Mouse (Mus musculus): ENCODE results near the gene Ip6k3. TPM values are rescaled to one million over a fixed set of nuclear protein-coding genes. Genes with fewer than 3 reads are reported as not detected.

Ip6k3 gene
- polyA plus RNA-seq, 1 experiment from 2014 or later, result not detected

- WGBS, result under 1% methylated on average over 46 of the region's 46 CpGs
Measured at GRCm38 (mm10) chr17:27133551-27134141, 33.9 kb downstream of the Ip6k3 start, which contains the start of gene Uqcc2. Gene Uqcc2 (minus strand): TSS chr17:27133916.

GRCm38 (mm10) chr17:27132238-27132637, 35.4 kb downstream of the Ip6k3 start:
- Histone ChIP-seq H3K4me3 (replicated peaks; ENCODE audit: low read length) (no peak overlapping the region), H3K27ac (ENCODE audit: low read length) (no peak overlapping the region), H3K27me3 (replicated peaks; ENCODE audit: control insufficient read depth, insufficient read depth, low read length) (no peaks in the 10 kb centered on the region), H3K9ac (replicated peaks; ENCODE audit: low read depth, low read length) (no peak overlapping the region; the same call in 1 of the 2 replicates), H3K9me3 (ENCODE audit: control insufficient read depth, low read length) (no peaks in the 10 kb centered on the region), H3K4me2 (ENCODE audit: low read length) (no peak overlapping the region), H3K4me1 (replicated peaks; ENCODE audit: control insufficient read depth, insufficient read depth, low read length) (peaks cover 27% of the 10 kb centered on the region), H3K36me3 (ENCODE audit: control insufficient read depth, insufficient read depth) (no peaks in the 10 kb centered on the region)
- 92% methylated on average over 10 of the region's 10 CpGs for WGBS
- no peak for ATAC-seq

More at GRCm38 (mm10) chr17:27133551-27134141, 33.9 kb downstream of the Ip6k3 start, which contains the start of gene Uqcc2:
- Histone ChIP-seq H3K9me3 (ENCODE audit: control insufficient read depth, low read length) (no peaks in the 10 kb centered on the region), H3K9ac (replicated peaks; ENCODE audit: low read depth, low read length) (peak within 1 kb of the TSS; percentile 76), H3K36me3 (ENCODE audit: control insufficient read depth, insufficient read depth) (no peaks in the 10 kb centered on the region), H3K4me1 (replicated peaks; ENCODE audit: control insufficient read depth, insufficient read depth, low read length) (peaks cover 32% of the 10 kb centered on the region), H3K27me3 (replicated peaks; ENCODE audit: control insufficient read depth, insufficient read depth, low read length) (no peaks in the 10 kb centered on the region), H3K4me3 (replicated peaks; ENCODE audit: low read length) (peak within 1 kb of the TSS; percentile 76), H3K27ac (ENCODE audit: low read length) (peak within 1 kb of the TSS; percentile 82), H3K4me2 (ENCODE audit: low read length) (peak within 1 kb of the TSS; percentile 61)
- peak; percentile 94 for ATAC-seq

GRCm38 (mm10) chr17:27131240-27131665, 36.3 kb downstream of the Ip6k3 start:
- Histone ChIP-seq H3K36me3 (ENCODE audit: control insufficient read depth, insufficient read depth) (no peaks in the 10 kb centered on the region), H3K27ac (ENCODE audit: low read length) (no peak overlapping the region), H3K27me3 (replicated peaks; ENCODE audit: control insufficient read depth, insufficient read depth, low read length) (no peaks in the 10 kb centered on the region), H3K9me3 (ENCODE audit: control insufficient read depth, low read length) (no peaks in the 10 kb centered on the region), H3K9ac (replicated peaks; ENCODE audit: low read depth, low read length) (no peak overlapping the region; the same call in 1 of the 2 replicates), H3K4me3 (replicated peaks; ENCODE audit: low read length) (no peak overlapping the region), H3K4me2 (ENCODE audit: low read length) (no peak overlapping the region), H3K4me1 (replicated peaks; ENCODE audit: control insufficient read depth, insufficient read depth, low read length) (peaks cover 27% of the 10 kb centered on the region)
- WGBS, result 80% methylated on average over 10 of the region's 10 CpGs
- no peak for ATAC-seq

GRCm38 (mm10) chr17:27130246-27130645, 37.3 kb downstream of the Ip6k3 start:
- no peak for ATAC-seq
- no peaks in the 10 kb centered on the region for H3K27me3 ChIP-seq (replicated peaks; ENCODE audit: control insufficient read depth, insufficient read depth, low read length)
- no peaks in the 10 kb centered on the region for H3K9me3 ChIP-seq (ENCODE audit: control insufficient read depth, low read length)
- peaks cover 27% of the 10 kb centered on the region for H3K4me1 ChIP-seq (replicated peaks; ENCODE audit: control insufficient read depth, insufficient read depth, low read length)
- H3K4me3 ChIP-seq (replicated peaks; ENCODE audit: low read length), result no peak overlapping the region
- H3K4me2 ChIP-seq (ENCODE audit: low read length), result no peak overlapping the region
- H3K36me3 ChIP-seq (ENCODE audit: control insufficient read depth, insufficient read depth), result no peaks in the 10 kb centered on the region
- 66% methylated on average over 9 of the region's 9 CpGs for WGBS
- no peak overlapping the region for H3K27ac ChIP-seq (ENCODE audit: low read length)
- H3K9ac ChIP-seq (replicated peaks; ENCODE audit: low read depth, low read length), result no peak overlapping the region; the same call in 1 of the 2 replicates

GRCm38 (mm10) chr17:27129819-27130218, 37.8 kb downstream of the Ip6k3 start:
- Histone ChIP-seq H3K36me3 (ENCODE audit: control insufficient read depth, insufficient read depth) (no peaks in the 10 kb centered on the region), H3K4me1 (replicated peaks; ENCODE audit: control insufficient read depth, insufficient read depth, low read length) (peaks cover 27% of the 10 kb centered on the region), H3K27ac (ENCODE audit: low read length) (no peak overlapping the region), H3K9me3 (ENCODE audit: control insufficient read depth, low read length) (no peaks in the 10 kb centered on the region), H3K27me3 (replicated peaks; ENCODE audit: control insufficient read depth, insufficient read depth, low read length) (no peaks in the 10 kb centered on the region), H3K9ac (replicated peaks; ENCODE audit: low read depth, low read length) (no peak overlapping the region), H3K4me3 (replicated peaks; ENCODE audit: low read length) (no peak overlapping the region), H3K4me2 (ENCODE audit: low read length) (no peak overlapping the region)
- ATAC-seq, result no peak
- WGBS, result 88% methylated on average over 7 of the region's 7 CpGs

- Histone ChIP-seq H3K9me3 (ENCODE audit: control insufficient read depth, low read length) (no peaks in the 10 kb centered on the region), H3K4me3 (replicated peaks; ENCODE audit: low read length) (no peak overlapping the region), H3K27me3 (replicated peaks; ENCODE audit: control insufficient read depth, insufficient read depth, low read length) (no peaks in the 10 kb centered on the region), H3K36me3 (ENCODE audit: control insufficient read depth, insufficient read depth) (no peaks in the 10 kb centered on the region), H3K9ac (replicated peaks; ENCODE audit: low read depth, low read length) (no peak overlapping the region), H3K4me2 (ENCODE audit: low read length) (no peak overlapping the region), H3K4me1 (replicated peaks; ENCODE audit: control insufficient read depth, insufficient read depth, low read length) (peaks cover 26% of the 10 kb centered on the region), H3K27ac (ENCODE audit: low read length) (no peak overlapping the region)
- no peak for ATAC-seq
- 52% methylated on average over 13 of the region's 13 CpGs for WGBS
Measured at GRCm38 (mm10) chr17:27129291-27129690, 38.3 kb downstream of the Ip6k3 start.

GRCm38 (mm10) chr17:27128189-27128588, 39.4 kb downstream of the Ip6k3 start:
- H3K27ac ChIP-seq (ENCODE audit: low read length), result no peak overlapping the region
- H3K27me3 ChIP-seq (replicated peaks; ENCODE audit: control insufficient read depth, insufficient read depth, low read length), result no peaks in the 10 kb centered on the region
- no peak overlapping the region for H3K9ac ChIP-seq (replicated peaks; ENCODE audit: low read depth, low read length)
- H3K4me3 ChIP-seq (replicated peaks; ENCODE audit: low read length), result no peak overlapping the region
- H3K9me3 ChIP-seq (ENCODE audit: control insufficient read depth, low read length), result no peaks in the 10 kb centered on the region
- H3K36me3 ChIP-seq (ENCODE audit: control insufficient read depth, insufficient read depth), result no peaks in the 10 kb centered on the region
- 94% methylated on average over 5 of the region's 5 CpGs for WGBS
- peaks cover 20% of the 10 kb centered on the region for H3K4me1 ChIP-seq (replicated peaks; ENCODE audit: control insufficient read depth, insufficient read depth, low read length)
- ATAC-seq, result no peak
- H3K4me2 ChIP-seq (ENCODE audit: low read length), result no peak overlapping the region

- ATAC-seq, result no peak
- Histone ChIP-seq H3K36me3 (ENCODE audit: control insufficient read depth, insufficient read depth) (no peaks in the 10 kb centered on the region), H3K4me2 (ENCODE audit: low read length) (no peak overlapping the region), H3K4me1 (replicated peaks; ENCODE audit: control insufficient read depth, insufficient read depth, low read length) (peaks cover 19% of the 10 kb centered on the region), H3K27ac (ENCODE audit: low read length) (no peak overlapping the region), H3K27me3 (replicated peaks; ENCODE audit: control insufficient read depth, insufficient read depth, low read length) (no peaks in the 10 kb centered on the region), H3K9me3 (ENCODE audit: control insufficient read depth, low read length) (no peaks in the 10 kb centered on the region), H3K9ac (replicated peaks; ENCODE audit: low read depth, low read length) (no peak overlapping the region), H3K4me3 (replicated peaks; ENCODE audit: low read length) (no peak overlapping the region)
- WGBS, result 82% methylated on average over 10 of the region's 10 CpGs
Measured at GRCm38 (mm10) chr17:27126974-27127373, 40.6 kb downstream of the Ip6k3 start.

- peaks cover 27% of the 10 kb centered on the region for H3K4me1 ChIP-seq (replicated peaks; ENCODE audit: control insufficient read depth, insufficient read depth, low read length)
- H3K27me3 ChIP-seq (replicated peaks; ENCODE audit: control insufficient read depth, insufficient read depth, low read length), result no peaks in the 10 kb centered on the region
- H3K4me2 ChIP-seq (ENCODE audit: low read length), result no peak overlapping the region
- no peak overlapping the region for H3K9ac ChIP-seq (replicated peaks; ENCODE audit: low read depth, low read length)
- H3K9me3 ChIP-seq (ENCODE audit: control insufficient read depth, low read length), result no peaks in the 10 kb centered on the region
- no peak overlapping the region for H3K27ac ChIP-seq (ENCODE audit: low read length)
- no peak overlapping the region for H3K4me3 ChIP-seq (replicated peaks; ENCODE audit: low read length)
- H3K36me3 ChIP-seq (ENCODE audit: control insufficient read depth, insufficient read depth), result no peaks in the 10 kb centered on the region
- ATAC-seq, result no peak
- 83% methylated on average over 11 of the region's 11 CpGs for WGBS
Measured at GRCm38 (mm10) chr17:27125669-27126202, 41.9 kb downstream of the Ip6k3 start.

Data from forebrain, embryonic 16.5 days (tissue).